Mouse (Mus musculus): ENCODE results near the gene Zfp97. TPM values are rescaled to one million over a fixed set of nuclear protein-coding genes. Genes with fewer than 3 reads are reported as not detected.
"Not testable (repeated sequence)": the region's sequence is repeated elsewhere in the genome, so short reads cannot be mapped to it uniquely, and the experiment has no call there.

The Zfp97 gene
- polyA plus RNA-seq (2016; fragmentation: Nextera tagmentation; extraction: Ambion mirVana) = 6.3 and 6.6 TPM in 2 replicates

- H3K4me1 ChIP-seq; DNase-seq (ENCODE audit: low spot score); H3K36me3 ChIP-seq; H3K4me3 ChIP-seq; H3K27me3 ChIP-seq (ENCODE audit: insufficient read depth, poor library complexity, severe bottlenecking); H3K27ac ChIP-seq; H3K9me3 ChIP-seq: not testable (repeated sequence)
- WGBS = no CpG with 5 or more reads among the region's 8 CpGs
These were observed at the start of gene Zfp97 for GRCm38 (mm10) chr17:17120830-17121502. Gene Zfp97 (plus strand): TSS chr17:17121415.

GRCm38 (mm10) chr17:17178757-17179413 is 57.7 kb downstream of the Zfp97 start:
- H3K36me3 ChIP-seq, H3K27ac ChIP-seq: not testable (repeated sequence)
- no CpG with 5 or more reads among the region's 8 CpGs for WGBS

GRCm38 (mm10) chr17:17194761-17195160 is 73.5 kb downstream of the Zfp97 start:
- not testable (repeated sequence) for DNase-seq (ENCODE audit: low spot score); H3K4me3 ChIP-seq; H3K27ac ChIP-seq; H3K9me3 ChIP-seq; H3K4me1 ChIP-seq; H3K27me3 ChIP-seq (ENCODE audit: insufficient read depth, poor library complexity, severe bottlenecking)
- H3K36me3 ChIP-seq = peaks cover 25% of the 10 kb centered on the region

More at GRCm38 (mm10) chr17:17178757-17179413, 57.7 kb downstream of the Zfp97 start:
- not testable (repeated sequence) for DNase-seq (ENCODE audit: low spot score); H3K27me3 ChIP-seq (ENCODE audit: insufficient read depth, poor library complexity, severe bottlenecking); H3K4me1 ChIP-seq; H3K4me3 ChIP-seq; H3K9me3 ChIP-seq

GRCm38 (mm10) chr17:17195178-17195577 is 74.0 kb downstream of the Zfp97 start:
- H3K36me3 ChIP-seq = peaks cover 27% of the 10 kb centered on the region
- no peaks in the 10 kb centered on the region for H3K27me3 ChIP-seq (ENCODE audit: insufficient read depth, poor library complexity, severe bottlenecking)
- peaks cover 12% of the 10 kb centered on the region for H3K9me3 ChIP-seq
- no peak overlapping the region for H3K4me3 ChIP-seq
- H3K4me1 ChIP-seq = no peaks in the 10 kb centered on the region
- DNase-seq (ENCODE audit: low spot score) = no peak
- H3K27ac ChIP-seq = no peak overlapping the region

GRCm38 (mm10) chr17:17196111-17196510 is 74.9 kb downstream of the Zfp97 start:
- peaks cover 27% of the 10 kb centered on the region for H3K36me3 ChIP-seq
- DNase-seq (ENCODE audit: low spot score); H3K27me3 ChIP-seq (ENCODE audit: insufficient read depth, poor library complexity, severe bottlenecking); H3K4me3 ChIP-seq; H3K27ac ChIP-seq; H3K4me1 ChIP-seq: not testable (repeated sequence)
- WGBS = 98% methylated on average over 3 of the region's 3 CpGs
- peaks cover 16% of the 10 kb centered on the region for H3K9me3 ChIP-seq

Other genes starting within 250 kb of the Zfp97 start
- 2.7 and 5.3 TPM in 2 replicates for gene Zfp960, start 57.3 kb upstream of the Zfp97 start, polyA plus RNA-seq (2016; fragmentation: Nextera tagmentation; extraction: Ambion mirVana)